8 mouse cellular contexts compared by ENCODE assay signal in the genomic region with DNA sequence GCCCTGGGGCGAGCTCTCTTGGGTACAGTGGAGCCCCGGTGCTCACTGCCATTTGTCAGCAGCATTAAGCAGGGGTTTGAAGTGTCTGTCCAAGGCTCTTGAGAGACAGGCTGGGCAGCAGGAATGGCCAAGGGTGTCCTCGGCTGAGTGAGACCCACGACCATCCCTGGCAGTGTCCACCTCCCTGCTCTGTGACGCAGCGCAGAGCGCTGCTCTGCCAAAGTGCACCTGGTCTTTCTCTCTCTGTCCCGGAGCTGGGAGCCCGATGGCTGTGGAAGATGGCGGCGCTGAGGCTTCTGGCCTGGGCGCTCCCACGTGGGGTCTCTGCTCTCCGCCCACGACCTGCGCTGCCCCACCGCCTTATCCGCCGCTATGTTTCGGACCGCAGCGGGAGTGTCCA. TPM values are rescaled to one million over a fixed set of nuclear protein-coding genes. Genes with fewer than 3 reads are reported as not detected.
A peak's percentile ranks its signal among the peaks of the same experiment; 100 is the strongest.
DNase-seq lines count a peak whose midpoint lies in the region; ATAC-seq lines count a peak whose summit lies in the region.

A gene (plus strand): TSS at position 256 of the 400 bp plus-strand sequence.

- peak within 1 kb of the TSS; percentile 28 for H3K4me3 ChIP-seq in lung, embryonic 15.5 days
- peak within 1 kb of the TSS; percentile 25 for H3K4me3 ChIP-seq in forebrain, embryonic 11.5 days (ENCODE audit: low read depth, low read length)
- H3K4me3 ChIP-seq in limb, embryonic 12.5 days (replicated peaks), result peak within 1 kb of the TSS; percentile 38
- H3K4me3 ChIP-seq in stomach, embryonic 14.5 days (ENCODE audit: low read depth, low read length), result peak within 1 kb of the TSS; percentile 23; the same call in 1 of the 2 replicates

- H3K4me1 ChIP-seq in lung, embryonic 15.5 days, result peaks cover 3% of the 10 kb centered on the region; the same call in 1 of the 2 replicates
- H3K4me1 ChIP-seq in forebrain, embryonic 11.5 days (replicated peaks; ENCODE audit: control insufficient read depth, insufficient read depth, low read length), result no peaks in the 10 kb centered on the region
- H3K4me1 ChIP-seq in limb, embryonic 12.5 days (replicated peaks), result no peaks in the 10 kb centered on the region
- no peaks in the 10 kb centered on the region for H3K4me1 ChIP-seq in stomach, embryonic 14.5 days (ENCODE audit: control insufficient read depth, insufficient read depth, low read length)

- no peak within 1 kb of the TSS for H3K27ac ChIP-seq in lung, embryonic 15.5 days
- no peak within 1 kb of the TSS for H3K27ac ChIP-seq in forebrain, embryonic 11.5 days (ENCODE audit: low read depth, low read length)
- no peak within 1 kb of the TSS for H3K27ac ChIP-seq in limb, embryonic 12.5 days
- no peak within 1 kb of the TSS for H3K27ac ChIP-seq in stomach, embryonic 14.5 days (ENCODE audit: low read length)

- WGBS in lung, embryonic 15.5 days, result 4% methylated on average over 22 of the region's 22 CpGs
- WGBS in forebrain, embryonic 11.5 days, result 10% methylated on average over 22 of the region's 22 CpGs
- 9% methylated on average over 22 of the region's 22 CpGs for WGBS in limb, embryonic 12.5 days
- WGBS in stomach, embryonic 14.5 days, result 10% methylated on average over 21 of the region's 22 CpGs

- no peaks in the 10 kb centered on the region for H3K9me3 ChIP-seq in lung, embryonic 15.5 days
- no peaks in the 10 kb centered on the region for H3K9me3 ChIP-seq in forebrain, embryonic 11.5 days (ENCODE audit: control insufficient read depth, low read length)
- no peaks in the 10 kb centered on the region for H3K9me3 ChIP-seq in limb, embryonic 12.5 days
- H3K9me3 ChIP-seq in stomach, embryonic 14.5 days (ENCODE audit: control insufficient read depth, low read depth, low read length), result no peaks in the 10 kb centered on the region

- no peaks in the 10 kb centered on the region for H3K36me3 ChIP-seq in lung, embryonic 15.5 days
- no peaks in the 10 kb centered on the region for H3K36me3 ChIP-seq in forebrain, embryonic 11.5 days (ENCODE audit: control insufficient read depth, insufficient read depth, low read length)
- H3K36me3 ChIP-seq in limb, embryonic 12.5 days, result no peaks in the 10 kb centered on the region
- no peaks in the 10 kb centered on the region for H3K36me3 ChIP-seq in stomach, embryonic 14.5 days (ENCODE audit: control insufficient read depth, insufficient read depth, low read length)

- peak within 1 kb of the TSS; percentile 61 for H3K4me2 ChIP-seq in lung, embryonic 15.5 days
- H3K4me2 ChIP-seq in forebrain, embryonic 11.5 days (ENCODE audit: low read depth, low read length, severe bottlenecking), result peak within 1 kb of the TSS; percentile 48
- H3K4me2 ChIP-seq in limb, embryonic 12.5 days, result peak within 1 kb of the TSS; percentile 59
- peak within 1 kb of the TSS; percentile 54 for H3K4me2 ChIP-seq in stomach, embryonic 14.5 days (replicated peaks; ENCODE audit: low read depth, low read length)

- no peak for DNase-seq in lung, postnatal 14 days
- peak; percentile 62 for DNase-seq in forebrain, embryonic 11.5 days (ENCODE audit: low spot score)
- no peak for DNase-seq in right cerebral cortex, postnatal 10 days (ENCODE audit: low spot score in 2 of 2)
- DNase-seq in layer of hippocampus, postnatal 25 days (ENCODE audit: extremely low spot score in 1 of 2, low spot score in 1 of 2), result no peak
- DNase-seq in adrenal gland, postnatal 25 days, result no peak

- H3K9ac ChIP-seq in lung, embryonic 15.5 days, result no peak within 1 kb of the TSS
- H3K9ac ChIP-seq in forebrain, embryonic 11.5 days (ENCODE audit: low read length), result peak within 1 kb of the TSS; percentile 29
- H3K9ac ChIP-seq in limb, embryonic 12.5 days (replicated peaks), result no peak within 1 kb of the TSS
- no peak within 1 kb of the TSS for H3K9ac ChIP-seq in stomach, embryonic 14.5 days (replicated peaks; ENCODE audit: low read depth, low read length)

- ATAC-seq in lung, embryonic 15.5 days (ENCODE audit: borderline replicate concordance, extremely low read depth, low FRiP score, low TSS enrichment), result no peak
- ATAC-seq in forebrain, embryonic 11.5 days (replicated peaks; ENCODE audit: low FRiP score), result peak; percentile 6; the same call in 1 of the 2 replicates
- peak; percentile 27; the same call in 1 of the 2 replicates for ATAC-seq in limb, embryonic 12.5 days (ENCODE audit: insufficient number of reproducible peaks, insufficient read depth, low FRiP score, low TSS enrichment, low read depth)
- ATAC-seq in stomach, embryonic 14.5 days (ENCODE audit: insufficient number of reproducible peaks, insufficient read depth, low FRiP score, low read depth), result no peak

- peaks cover 19% of the 10 kb centered on the region for H3K27me3 ChIP-seq in lung, embryonic 15.5 days
- peaks cover 4% of the 10 kb centered on the region for H3K27me3 ChIP-seq in forebrain, embryonic 11.5 days (ENCODE audit: control insufficient read depth, insufficient read depth, low read length)
- H3K27me3 ChIP-seq in limb, embryonic 12.5 days, result peaks cover 34% of the 10 kb centered on the region
- H3K27me3 ChIP-seq in stomach, embryonic 14.5 days (ENCODE audit: control insufficient read depth, insufficient read depth, low read length), result no peaks in the 10 kb centered on the region

RNA-seq across cellular contexts. Expression of the gene that starts here (rescaled TPM):
- polyA plus RNA-seq in lung, embryonic 15.5 days (2015; fragmentation: Nextera tagmentation; extraction: Ambion mirVana), result not detected in 2 replicates
- polyA plus RNA-seq in forebrain, embryonic 11.5 days (2014; fragmentation: Nextera tagmentation; extraction: Ambion mirVana), result not detected in 2 replicates
- not detected in 2 replicates for polyA plus RNA-seq in limb, embryonic 12.5 days (2016; fragmentation: Nextera tagmentation; extraction: Ambion mirVana)
- polyA plus RNA-seq in stomach, embryonic 14.5 days (2014; fragmentation: Nextera tagmentation; extraction: Ambion mirVana), result not detected in 2 replicates
- not detected for total RNA-seq in layer of hippocampus, postnatal 25 days (2021)
- total RNA-seq in adrenal gland, postnatal 25 days (2021), result not detected in 2 replicates

Comparison
In these comparisons a context has a peak if more than half of its experiments do, and no peak if none do; other contexts are left out.
1. Peak in DNase-seq, ATAC-seq, H3K4me3 ChIP-seq, H3K9ac ChIP-seq and H3K4me2 ChIP-seq in forebrain, embryonic 11.5 days; RNA of the gene not detected or under 1 TPM.
2. Peak in ATAC-seq, H3K4me3 ChIP-seq and H3K4me2 ChIP-seq in limb, embryonic 12.5 days; RNA of the gene not detected or under 1 TPM.